Mouse (Mus musculus): ENCODE data around the gene Cntfr.

- TF ChIP-seq ZC3H11A (IDR thresholded peaks at IDR 0.05; ENCODE audit: borderline replicate concordance, low read depth, low read length), result no peak
- no peak for TF ChIP-seq HCFC1 (IDR thresholded peaks at IDR 0.05; ENCODE audit: borderline replicate concordance, insufficient read depth, low read length)
- no peak for TF ChIP-seq MAFK (IDR thresholded peaks at IDR 0.05; ENCODE audit: insufficient read depth, low read depth, low read length)
- no peak for TF ChIP-seq CHD2 (IDR thresholded peaks at IDR 0.05; ENCODE audit: low read depth, low read length)
- TF ChIP-seq ZNF384 (IDR thresholded peaks at IDR 0.05; ENCODE audit: low read depth, low read length), result no peak
These were observed 47.2 kb upstream of the Cntfr start for GRCm38 (mm10) chr4:41744131-41744530.
